Mouse (Mus musculus) CD4-positive naive resting alpha-beta T cell, adult 57 days (primary cell): ENCODE results near the gene Fthl17f. TPM values are rescaled to one million over a fixed set of nuclear protein-coding genes. Genes with fewer than 3 reads are reported as not detected.

Experiments
- total RNA-seq: library from RNA; stranded (reverse); gene quantifications from one replicate; pipeline ENCODE4 v1.2.4, GENCODE M21; 2023

Fthl17f gene
- total RNA-seq, result not detected

DNA sequence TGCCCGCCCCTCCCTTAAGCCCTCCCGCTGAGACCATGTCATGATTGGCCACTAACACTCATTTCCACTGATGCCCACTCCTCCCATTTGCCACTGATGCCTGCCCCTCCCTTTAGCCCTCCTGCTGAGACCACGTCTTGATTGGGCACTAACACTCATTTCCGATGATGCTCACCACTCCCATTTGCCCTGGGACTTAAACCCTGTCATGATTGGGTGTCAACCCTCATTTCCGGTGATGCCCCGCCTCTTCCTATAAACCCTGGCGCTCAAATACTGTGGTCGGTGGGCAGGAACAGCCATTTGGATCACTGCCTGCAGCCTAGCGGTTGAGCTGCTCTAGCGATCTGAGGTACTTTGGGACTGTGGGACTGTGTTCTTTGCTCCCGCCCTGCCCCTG lies at the start of gene Fthl17f:
TSS of gene Fthl17f (plus strand) at position 301 of the 400 bp plus-strand sequence.

GRCm38 (mm10) chrX:9033193-9033592 lies 29.6 kb upstream of the Fthl17f start, which contains the start of gene Fthl17e:
TSS of gene Fthl17e (plus strand) at chrX:9033493.

GRCm38 (mm10) chrX:9104262-9104661 lies 41.4 kb downstream of the Fthl17f start, which contains the start of gene 4930402K13Rik:
TSS of gene 4930402K13Rik (plus strand) at chrX:9104562.

Other genes with a start within 250 kb of the Fthl17f start
- gene Gm6592, start 219.0 kb upstream of the Fthl17f start, total RNA-seq, result not detected
- not detected for gene Gm5751, start 188.8 kb upstream of the Fthl17f start, total RNA-seq
- 2.2 TPM for gene B630019K06Rik, start 170.6 kb upstream of the Fthl17f start, total RNA-seq
- gene Fthl17b, start 100.0 kb upstream of the Fthl17f start, total RNA-seq, result not detected
- gene Fthl17c, start 86.5 kb upstream of the Fthl17f start, total RNA-seq, result not detected
- not detected for gene Fthl17d, start 76.3 kb upstream of the Fthl17f start, total RNA-seq
- not detected for gene Fthl17e, start 29.5 kb upstream of the Fthl17f start, total RNA-seq
- not detected for gene 4930402K13Rik, start 41.5 kb downstream of the Fthl17f start, total RNA-seq
- not detected for gene Lancl3, start 136.9 kb downstream of the Fthl17f start, total RNA-seq
- gene Gm14862, start 193.9 kb downstream of the Fthl17f start, total RNA-seq, result not detected
- gene Xk, start 209.7 kb downstream of the Fthl17f start, total RNA-seq, result 1.1 TPM
- not detected for gene H2al1m, start 220.7 kb downstream of the Fthl17f start, total RNA-seq